Mouse (Mus musculus): ENCODE results near the gene Ccdc28b. TPM values are rescaled to one million over a fixed set of nuclear protein-coding genes. Genes with fewer than 3 reads are reported as not detected.

Gene Ccdc28b
- polyA plus RNA-seq (2017; shearing (Covaris generic)) = 41.1 TPM

GRCm38 (mm10) chr4:129623681-129624091, at the start of gene Ccdc28b:
TSS of gene Ccdc28b (minus strand) at chr4:129623947.

GRCm38 (mm10) chr4:129672083-129672877, 48.5 kb upstream of the Ccdc28b start, which contains the start of gene Kpna6:
TSS of gene Kpna6 (minus strand) at chr4:129672767.

GRCm38 (mm10) chr4:129640638-129641467, 17.1 kb upstream of the Ccdc28b start, which contains the start of gene Txlna:
TSS of gene Txlna (minus strand) at chr4:129641065.

GRCm38 (mm10) chr4:129618786-129619691, 4.7 kb downstream of the Ccdc28b start, which contains the start of gene Iqcc:
TSS of gene Iqcc (minus strand) at chr4:129619099.

GRCm38 (mm10) chr4:129614093-129614492, 9.7 kb downstream of the Ccdc28b start, which contains the start of gene Dcdc2b:
TSS of gene Dcdc2b (minus strand) at chr4:129614257.

GRCm38 (mm10) chr4:129600233-129601158, 23.3 kb downstream of the Ccdc28b start, which contains the start of the genes Eif3i and Tmem234:
TSS of gene Eif3i (minus strand) at chr4:129600648.
TSS of gene Tmem234 (plus strand) at chr4:129600668.

GRCm38 (mm10) chr4:129578466-129578865, 45.3 kb downstream of the Ccdc28b start, which contains the start of gene Fam167b:
TSS of gene Fam167b (minus strand) at chr4:129578549.

GRCm38 (mm10) chr4:129573430-129573829, 50.3 kb downstream of the Ccdc28b start, which contains the start of gene Lck:
TSS of gene Lck (minus strand) at chr4:129573641.

Other genes with a start within 250 kb of the Ccdc28b start
- 8.7 TPM for gene Zbtb8a, start 245.8 kb downstream of the Ccdc28b start, polyA plus RNA-seq (2017; shearing (Covaris generic))
- gene Zbtb8b, start 183.1 kb downstream of the Ccdc28b start, polyA plus RNA-seq (2017; shearing (Covaris generic)) = 0.09 TPM
- 41.7 TPM for gene Bsdc1, start 162.4 kb downstream of the Ccdc28b start, polyA plus RNA-seq (2017; shearing (Covaris generic))
- gene Tssk3, start 132.9 kb downstream of the Ccdc28b start, polyA plus RNA-seq (2017; shearing (Covaris generic)) = not detected
- gene Fam229a, start 132.8 kb downstream of the Ccdc28b start, polyA plus RNA-seq (2017; shearing (Covaris generic)) = not detected
- gene Marcksl1, start 110.4 kb downstream of the Ccdc28b start, polyA plus RNA-seq (2017; shearing (Covaris generic)) = 11.7 TPM
- gene Hdac1, start 81.2 kb downstream of the Ccdc28b start, polyA plus RNA-seq (2017; shearing (Covaris generic)) = 359 TPM
- 1,657 TPM for gene Lck, start 50.3 kb downstream of the Ccdc28b start, polyA plus RNA-seq (2017; shearing (Covaris generic))
- not detected for gene Fam167b, start 45.4 kb downstream of the Ccdc28b start, polyA plus RNA-seq (2017; shearing (Covaris generic))
- 207 TPM for gene Eif3i, start 23.3 kb downstream of the Ccdc28b start, polyA plus RNA-seq (2017; shearing (Covaris generic))
- gene Tmem234, start 23.3 kb downstream of the Ccdc28b start, polyA plus RNA-seq (2017; shearing (Covaris generic)) = 247 TPM
- gene Dcdc2b, start 9.7 kb downstream of the Ccdc28b start, polyA plus RNA-seq (2017; shearing (Covaris generic)) = 6.0 TPM
- gene Iqcc, start 4.8 kb downstream of the Ccdc28b start, polyA plus RNA-seq (2017; shearing (Covaris generic)) = 45.5 TPM
- gene Txlna, start 17.1 kb upstream of the Ccdc28b start, polyA plus RNA-seq (2017; shearing (Covaris generic)) = 94.7 TPM
- gene Kpna6, start 48.8 kb upstream of the Ccdc28b start, polyA plus RNA-seq (2017; shearing (Covaris generic)) = 25.9 TPM
- 20.8 TPM for gene Tmem39b, start 72.9 kb upstream of the Ccdc28b start, polyA plus RNA-seq (2017; shearing (Covaris generic))
- 35.5 TPM for gene Khdrbs1, start 118.4 kb upstream of the Ccdc28b start, polyA plus RNA-seq (2017; shearing (Covaris generic))
- gene Ptp4a2, start 187.3 kb upstream of the Ccdc28b start, polyA plus RNA-seq (2017; shearing (Covaris generic)) = 256 TPM